Mouse (Mus musculus) ovary, postnatal 14 days (tissue): ENCODE results near the gene Slc19a3.
"Not testable (repeated sequence)": the region's sequence is repeated elsewhere in the genome, so short reads cannot be mapped to it uniquely, and the experiment has no call there.

Experiments
- DNase-seq: peaks from one replicate; pipeline ENCODE4 v3.0.0; 2022; ENCODE audit warnings: low spot score

Gene Slc19a3

GRCm38 (mm10) chr1:83006218-83007179 lies 31.7 kb downstream of the Slc19a3 start:
- DNase-seq = no peak

GRCm38 (mm10) chr1:83000306-83000705 lies 37.9 kb downstream of the Slc19a3 start, which contains the start of gene Gm47959:
TSS of gene Gm47959 (plus strand) at chr1:83000548.
- not testable (repeated sequence) for DNase-seq

DNA sequence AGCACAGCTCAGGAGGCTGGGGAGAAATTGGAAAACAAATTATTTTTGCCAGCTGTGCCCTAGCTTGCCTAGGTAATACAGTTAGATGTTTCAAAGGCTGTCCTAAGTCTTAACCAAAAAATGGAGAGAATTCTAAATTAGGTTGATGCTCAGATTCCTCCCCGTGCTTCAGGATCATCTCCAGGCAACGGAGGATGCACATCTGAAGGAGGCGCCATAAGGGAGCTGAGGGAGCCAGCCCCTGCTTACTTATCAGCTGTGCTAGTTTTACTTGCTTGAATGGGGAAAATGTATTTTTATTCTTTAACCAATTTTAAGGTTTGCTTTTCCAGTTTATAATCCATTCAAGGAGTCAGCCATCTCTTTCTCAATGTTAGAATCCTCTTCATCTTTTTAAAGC lies 44.3 kb downstream of the Slc19a3 start:
- DNase-seq = no peak

GRCm38 (mm10) chr1:82992093-82992492 lies 46.2 kb downstream of the Slc19a3 start:
- DNase-seq = no peak

GRCm38 (mm10) chr1:82991596-82991995 lies 46.7 kb downstream of the Slc19a3 start:
- no peak for DNase-seq

- DNase-seq = no peak
Observed at GRCm38 (mm10) chr1:82991062-82991461, 47.2 kb downstream of the Slc19a3 start.

GRCm38 (mm10) chr1:82987530-82988198 lies 50.6 kb downstream of the Slc19a3 start:
- DNase-seq = peak; percentile 29

DNA sequence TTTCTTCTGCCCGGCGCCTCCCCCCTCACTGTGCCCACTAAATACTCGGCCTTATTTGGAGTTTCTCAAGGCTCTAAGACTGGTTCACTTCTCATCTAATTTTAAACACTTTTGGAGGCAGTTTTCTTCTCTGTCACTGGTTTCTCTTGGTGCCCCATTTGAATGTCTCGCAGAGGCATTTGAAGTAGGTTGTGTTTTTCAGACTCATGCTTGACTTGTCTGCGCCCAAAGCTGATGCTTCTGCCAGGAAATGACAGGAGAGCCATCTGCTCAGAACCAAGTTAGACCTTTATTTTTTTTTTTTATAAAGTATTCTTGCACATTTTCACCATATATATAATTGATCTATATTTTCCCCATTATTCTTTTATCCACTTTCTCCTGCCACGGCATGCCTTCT lies 51.5 kb downstream of the Slc19a3 start:
- no peak for DNase-seq

DNA sequence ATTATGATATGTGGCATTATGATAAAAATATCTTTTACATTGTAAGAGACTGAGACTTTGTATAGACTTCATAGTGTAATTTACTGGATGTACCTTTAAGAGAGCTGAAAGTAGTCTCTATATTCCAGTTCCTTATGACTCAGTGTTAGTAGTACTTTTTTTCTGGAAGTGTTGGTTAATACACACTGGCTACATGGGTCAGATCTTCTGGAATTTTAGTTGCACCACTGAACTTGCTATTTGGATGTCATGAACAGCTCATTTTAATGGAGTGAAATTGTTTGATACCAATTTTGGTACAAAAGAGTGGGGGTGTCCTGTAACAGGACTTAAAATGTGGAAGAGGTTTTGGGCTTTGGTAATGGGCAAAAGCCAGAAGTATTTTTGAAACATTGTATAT lies 60.4 kb downstream of the Slc19a3 start:
- no peak for DNase-seq

DNA sequence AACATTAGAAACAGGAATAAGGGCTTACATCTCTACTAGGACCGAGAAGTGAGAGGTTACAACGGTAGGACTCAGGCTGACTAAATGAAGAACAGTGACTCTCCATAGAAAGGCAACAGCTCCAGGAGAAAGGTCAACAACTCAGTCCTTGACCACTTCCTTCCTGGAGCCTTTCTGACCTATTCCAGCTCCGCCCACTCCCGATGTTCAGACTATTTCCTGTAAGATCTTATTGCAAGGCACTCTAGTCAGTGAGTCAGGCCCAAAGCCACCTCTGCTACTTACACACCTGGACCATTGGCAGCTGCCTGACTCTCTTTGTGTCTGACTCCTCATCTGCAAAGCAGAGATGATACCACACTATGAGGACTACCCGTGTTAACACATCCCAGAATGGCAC lies 62.5 kb downstream of the Slc19a3 start:
- no peak for DNase-seq

DNA sequence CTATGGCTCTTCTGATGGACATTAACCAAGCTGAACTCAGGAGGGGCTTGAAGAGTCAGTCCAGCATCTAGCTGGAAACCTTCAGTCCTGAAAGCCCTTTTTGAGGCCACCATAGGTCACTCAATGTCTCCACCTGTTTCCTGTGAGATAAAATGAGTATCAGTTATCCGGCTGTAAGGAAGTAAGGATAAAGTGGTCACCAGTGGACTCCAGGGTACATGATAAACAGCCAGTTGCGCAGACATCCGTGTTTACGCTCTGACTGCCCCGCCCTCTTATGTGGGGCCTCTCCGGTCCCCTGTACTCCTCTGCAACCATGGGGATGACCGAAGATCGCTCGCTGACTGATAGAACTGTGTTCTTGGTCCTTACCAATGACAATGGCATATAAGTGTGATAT lies 63.9 kb downstream of the Slc19a3 start:
- no peak for DNase-seq

DNA sequence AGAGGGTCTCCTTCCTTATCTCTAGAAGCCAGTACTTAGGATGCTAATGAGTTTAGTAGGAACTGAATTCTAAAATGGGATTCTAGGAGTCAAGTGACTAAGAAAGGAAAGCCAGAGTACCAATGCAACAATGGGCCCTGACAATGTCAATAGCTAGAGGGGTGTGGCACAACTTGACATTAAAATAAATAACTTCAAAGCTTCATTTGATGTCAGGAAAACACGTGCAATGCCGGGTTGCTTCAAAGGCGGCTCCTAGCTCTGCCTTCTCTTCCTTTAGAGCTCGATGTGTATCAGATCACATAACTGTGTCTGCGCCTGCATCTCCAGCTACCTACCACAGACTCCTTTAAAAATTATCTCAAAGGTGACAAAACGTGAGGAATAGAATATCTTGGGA lies 64.3 kb downstream of the Slc19a3 start:
- no peak for DNase-seq

DNA sequence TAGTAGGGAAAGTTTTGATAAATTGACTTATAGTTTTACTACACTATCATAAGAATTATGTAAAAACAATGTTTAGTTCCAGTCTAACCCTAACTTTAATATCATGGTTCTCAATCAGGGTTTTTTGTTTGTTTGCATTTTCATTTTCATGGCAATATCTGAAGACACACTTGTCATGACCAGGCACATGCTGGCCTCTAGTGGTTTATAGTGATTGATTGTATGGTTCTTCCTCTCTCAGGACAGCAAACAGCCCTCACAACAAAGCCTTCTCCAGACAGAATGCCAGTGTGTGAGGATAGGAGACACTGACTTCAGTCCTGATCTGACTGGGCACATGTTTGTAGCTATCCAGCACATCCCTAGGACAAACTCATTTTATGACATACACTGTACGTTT lies 65.0 kb downstream of the Slc19a3 start:
- DNase-seq = no peak

DNA sequence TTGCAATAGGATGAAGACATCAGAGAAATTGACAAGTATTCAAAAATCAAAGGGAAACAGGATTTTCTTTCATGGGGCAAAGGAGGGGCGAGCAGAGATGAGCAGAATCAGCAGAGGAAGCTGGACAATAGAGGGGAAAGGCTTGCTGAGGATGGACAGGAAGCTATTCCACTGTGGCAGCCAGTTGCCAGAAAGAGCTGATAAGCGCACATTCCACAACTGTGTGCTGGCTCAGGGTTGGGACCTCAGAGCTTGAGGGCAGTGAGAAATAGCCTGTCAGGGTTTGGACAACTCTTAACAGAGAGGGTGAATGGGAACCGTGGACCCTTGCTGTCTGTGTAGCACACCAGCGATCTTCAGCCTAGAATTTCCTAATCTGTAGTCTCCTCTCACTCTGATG lies 66.2 kb downstream of the Slc19a3 start:
- DNase-seq = no peak

- no peak for DNase-seq
Observed at GRCm38 (mm10) chr1:82966413-82966812, 71.8 kb downstream of the Slc19a3 start.
